In the genomic region with DNA sequence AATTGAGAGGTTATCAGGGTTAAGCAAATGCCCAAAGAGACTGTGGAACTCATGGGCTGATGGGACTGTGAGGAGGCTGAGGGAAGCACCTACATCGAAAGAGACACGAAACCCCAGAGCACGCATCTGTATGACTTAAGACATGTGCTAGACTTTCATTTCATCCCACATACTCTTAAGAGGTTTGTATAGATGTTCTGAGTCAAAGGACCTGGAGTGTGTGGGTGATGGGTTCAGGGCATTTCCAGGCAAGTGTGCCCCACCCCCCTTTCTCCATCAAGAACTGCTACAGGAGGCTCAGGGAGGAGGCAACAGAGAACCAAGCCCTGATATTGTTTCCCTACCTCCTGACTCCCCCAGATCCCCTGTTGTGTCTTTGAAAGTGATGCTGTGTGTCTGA, we compare ENCODE assay signal across 21 mouse cellular contexts. TPM values are rescaled to one million over a fixed set of nuclear protein-coding genes. Genes with fewer than 3 reads are reported as not detected.
"Had no signal": no experiment of that assay in that cellular context is flagged by ENCODE, and none has a peak within 500 bp of the region (broad histone marks: within the 10 kb centered on the region; RNA-seq: fewer than 3 reads in every experiment).

No protein-coding gene starts in this region.

- DNase-seq: lung, adult 18-20 months; lung, embryonic 14.5 days; lung, postnatal 10 days; lung, postnatal 4 days; right cerebral cortex, postnatal 14 days; thymus, adult 2 months; thymus, postnatal 25 days; thymus, postnatal 4 days had no signal

- H3K4me2 ChIP-seq: lung, embryonic 14.5 days; midbrain, embryonic 11.5 days; midbrain, embryonic 13.5 days; neural tube, embryonic 13.5 days; neural tube, embryonic 15.5 days; stomach, embryonic 15.5 days had no signal

- H3K27me3 ChIP-seq: midbrain, embryonic 13.5 days; neural tube, embryonic 13.5 days; neural tube, embryonic 15.5 days; stomach, embryonic 15.5 days had no signal

- H3K4me1 ChIP-seq: midbrain, embryonic 13.5 days; neural tube, embryonic 13.5 days; neural tube, embryonic 15.5 days; stomach, embryonic 15.5 days had no signal

- H3K9me3 ChIP-seq: midbrain, embryonic 13.5 days; neural tube, embryonic 13.5 days; neural tube, embryonic 15.5 days; stomach, embryonic 15.5 days had no signal

- ATAC-seq: midbrain, embryonic 13.5 days; midbrain, embryonic 16.5 days had no signal

- H3K9ac ChIP-seq: lung, embryonic 14.5 days; midbrain, embryonic 13.5 days; neural tube, embryonic 13.5 days; neural tube, embryonic 15.5 days; stomach, embryonic 15.5 days had no signal

- H3K36me3 ChIP-seq: midbrain, embryonic 13.5 days; neural tube, embryonic 13.5 days; neural tube, embryonic 15.5 days; stomach, embryonic 15.5 days had no signal

- H3K27ac ChIP-seq: midbrain, embryonic 13.5 days; neural tube, embryonic 13.5 days; neural tube, embryonic 15.5 days; stomach, embryonic 15.5 days; stomach, postnatal 0 days had no signal

- H3K4me3 ChIP-seq: midbrain, embryonic 13.5 days; myocyte; neural tube, embryonic 13.5 days; neural tube, embryonic 15.5 days; stomach, embryonic 15.5 days had no signal

RNA-seq across cellular contexts. Expression of gene Fcrl1, which starts 7.1 kb away (rescaled TPM):
- polyA plus RNA-seq: lung, embryonic 14.5 days; midbrain, embryonic 11.5 days; myocyte; neural tube, embryonic 11.5 days; neural tube, embryonic 13.5 days; testis, adult 2 months had no signal

RNA-seq across cellular contexts. Expression of gene Cd5l, which starts 25.6 kb away (rescaled TPM):
- polyA plus RNA-seq: midbrain, embryonic 13.5 days; myocyte; neural tube, embryonic 11.5 days; neural tube, embryonic 13.5 days had no signal

RNA-seq across cellular contexts. Expression of gene Fcrl5, which starts 52.3 kb away (rescaled TPM):
- total RNA-seq: megakaryocyte, adult 5-6 weeks had no signal
- polyA plus RNA-seq: lung, embryonic 14.5 days; lung, embryonic 16.5 days; midbrain, embryonic 11.5 days; midbrain, embryonic 13.5 days; midbrain, embryonic 16.5 days; myocyte; neural tube, embryonic 11.5 days; neural tube, embryonic 13.5 days; neural tube, embryonic 15.5 days; stomach, embryonic 15.5 days; stomach, postnatal 0 days; testis, adult 2 months; urinary bladder, adult 2 months had no signal
